Mouse (Mus musculus): ENCODE measurements around the gene Rab39. TPM values are rescaled to one million over a fixed set of nuclear protein-coding genes. Genes with fewer than 3 reads are reported as not detected.

Gene Rab39
- 0.04 TPM in 1 of 2 replicates, not detected in the other for polyA plus RNA-seq (2012; rRNA removed; ENCODE audit: low replicate concordance)

GRCm38 (mm10) chr9:53705992-53706696, at the start of gene Rab39:
Gene Rab39, minus strand, starts transcription at chr9:53706232.

GRCm38 (mm10) chr9:53669680-53670219, 36.3 kb downstream of the Rab39 start, which contains the start of gene Cul5:
Gene Cul5, minus strand, starts transcription at chr9:53670014.

Other genes starting within 250 kb of the Rab39 start
- 0.01 and 0.21 TPM in 2 replicates for gene Atm, start 169.5 kb downstream of the Rab39 start, polyA plus RNA-seq (2012; rRNA removed; ENCODE audit: low replicate concordance)
- 0.12 and 0.42 TPM in 2 replicates for gene Npat, start 169.2 kb downstream of the Rab39 start, polyA plus RNA-seq (2012; rRNA removed; ENCODE audit: low replicate concordance)
- gene Acat1, start 95.8 kb downstream of the Rab39 start, polyA plus RNA-seq (2012; rRNA removed; ENCODE audit: low replicate concordance), result 15.3 and 16.1 TPM in 2 replicates
- gene Cul5, start 36.2 kb downstream of the Rab39 start, polyA plus RNA-seq (2012; rRNA removed; ENCODE audit: low replicate concordance), result 0.98 and 2.2 TPM in 2 replicates
- 27.9 and 29.0 TPM in 2 replicates for gene Slc35f2, start 65.3 kb upstream of the Rab39 start, polyA plus RNA-seq (2012; rRNA removed; ENCODE audit: low replicate concordance)
- 0.14 TPM in 1 of 2 replicates, not detected in the other for gene Sln, start 143.9 kb upstream of the Rab39 start, polyA plus RNA-seq (2012; rRNA removed; ENCODE audit: low replicate concordance)

Data from duodenum, adult 2 months (tissue).